Mouse (Mus musculus): ENCODE data around the gene Rassf6.

GRCm38 (mm10) chr5:90601469-90601868 lies 39.0 kb downstream of the Rassf6 start:
- no peak for TF ChIP-seq POLR2AphosphoS5 (IDR thresholded peaks at IDR 0.05; ENCODE audit: insufficient replicate concordance, low read depth, low read length)
- no peak for TF ChIP-seq CTCF (IDR thresholded peaks at IDR 0.05; ENCODE audit: low read depth, low read length)
- TF ChIP-seq GATA1 (IDR thresholded peaks at IDR 0.05; ENCODE audit: borderline replicate concordance, low read length), result no peak
- TF ChIP-seq GATA2 (IDR thresholded peaks at IDR 0.05; ENCODE audit: borderline replicate concordance, low read depth, low read length), result no peak

Measured in G1E (cell line).